Mouse (Mus musculus) stomach, embryonic 15.5 days (tissue): ENCODE measurements around the gene Mrpl12. TPM values are rescaled to one million over a fixed set of nuclear protein-coding genes. Genes with fewer than 3 reads are reported as not detected.
A peak's percentile ranks its signal among the peaks of the same experiment; 100 is the strongest.

Experiments used
- ATAC-seq: fragments of 200-750 bp; cut with Nextera tagmentation; 2 replicates; pipeline ENCODE4 v1.8.0; 2017; ENCODE audit warnings: low read depth, moderate number of reproducible peaks, moderate TSS enrichment; ENCODE audit not compliant: insufficient read depth, low FRiP score
- H3K27ac ChIP-seq: fragments of 300-500 bp; sonication (generic); 2 replicates; pipeline ENCODE4 v1.5.1; 2015; ENCODE audit warnings: mild to moderate bottlenecking, inconsistent platforms
- H3K27me3 ChIP-seq: fragments of 300-500 bp; sonication (generic); replicated peaks from 2 replicates; pipeline ENCODE4 v1.6.1; 2015; ENCODE audit warnings: inconsistent platforms
- H3K36me3 ChIP-seq: fragments of 300-500 bp; sonication (generic); 2 replicates; pipeline ENCODE4 v1.6.1; 2015; ENCODE audit warnings: inconsistent platforms
- H3K4me1 ChIP-seq: fragments of 300-500 bp; sonication (generic); 2 replicates; pipeline ENCODE4 v1.6.1; 2015; ENCODE audit warnings: inconsistent platforms
- H3K4me2 ChIP-seq: fragments of 300-500 bp; sonication (generic); 2 replicates; pipeline ENCODE4 v1.6.1; 2015; ENCODE audit warnings: mild to moderate bottlenecking, inconsistent platforms
- H3K4me3 ChIP-seq: fragments of 300-500 bp; sonication (generic); replicated peaks from 2 replicates; pipeline ENCODE4 v1.5.1; 2015; ENCODE audit warnings: inconsistent platforms
- H3K9ac ChIP-seq: fragments of 300-500 bp; sonication (generic); 2 replicates; pipeline ENCODE4 v1.6.1; 2015; ENCODE audit warnings: inconsistent platforms
- H3K9me3 ChIP-seq: fragments of 300-500 bp; sonication (generic); 2 replicates; pipeline ENCODE4 v1.6.1; 2016; ENCODE audit warnings: inconsistent platforms
- WGBS: fragments of 180-500 bp; shearing (Covaris S2); methylation state at CpG from one replicate; pipeline ENCODE4 v1.1.7; 2015; 5-methylcytosine and 5-hydroxymethylcytosine counted together
- polyA plus RNA-seq: library from polyadenylated mRNA; unstranded; fragments of >200 nt; fragmentation: Nextera tagmentation; extraction: Ambion mirVana; gene quantifications from 2 replicates; pipeline ENCODE4 v1.2.1, GENCODE M21; 2015

The Mrpl12 gene
- polyA plus RNA-seq, result 157 and 168 TPM in 2 replicates

DNA sequence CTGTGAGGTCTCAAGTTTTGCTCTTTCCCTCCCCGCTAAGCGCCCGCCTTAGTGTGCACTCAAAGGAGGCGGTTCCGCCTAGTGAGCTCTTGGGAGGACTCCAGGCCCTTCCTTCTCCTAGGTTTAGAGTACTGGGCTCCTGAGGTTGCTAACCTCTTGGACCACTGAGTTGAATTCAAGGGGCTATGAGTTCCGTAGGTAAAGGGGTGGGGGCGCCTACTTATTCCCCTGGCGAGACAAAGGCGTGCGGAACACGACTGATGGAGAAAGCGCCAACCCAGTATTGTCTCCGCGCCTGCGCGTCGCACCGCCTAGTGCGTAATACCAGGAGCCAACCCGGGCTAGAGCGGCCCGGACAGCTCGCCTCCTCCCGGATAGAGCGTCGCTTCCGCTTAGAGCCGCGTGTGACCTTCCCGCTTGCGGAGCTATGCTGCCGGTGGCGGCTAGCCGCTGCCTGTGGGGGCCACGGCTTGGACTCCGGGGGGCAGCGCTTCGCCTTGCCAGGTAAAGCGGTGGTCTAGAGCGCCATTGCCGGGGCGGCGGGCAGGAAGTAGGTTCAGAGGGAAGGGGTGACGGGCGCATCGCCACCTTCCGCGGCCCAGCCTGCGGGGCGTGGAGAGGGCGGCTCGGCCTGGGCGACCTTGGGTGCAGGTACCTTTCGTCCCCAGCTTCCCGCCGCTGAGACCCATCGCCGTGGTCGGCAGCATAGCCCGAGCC lies at the start of gene Mrpl12:
TSS of gene Mrpl12 (plus strand) at position 349 of the 717 bp plus-strand sequence.
- WGBS, result under 1% methylated on average over 59 of the region's 60 CpGs
- Histone ChIP-seq H3K4me3 (peak within 1 kb of the TSS; percentile 100), H3K4me1 (peaks cover 11% of the 10 kb centered on the region), H3K9ac (peak within 1 kb of the TSS; percentile 97), H3K27me3 (no peaks in the 10 kb centered on the region), H3K36me3 (peaks cover 56% of the 10 kb centered on the region), H3K27ac (peak within 1 kb of the TSS; percentile 84), H3K4me2 (peak within 1 kb of the TSS; percentile 82), H3K9me3 (no peaks in the 10 kb centered on the region)
- peak; percentile 91 for ATAC-seq

DNA sequence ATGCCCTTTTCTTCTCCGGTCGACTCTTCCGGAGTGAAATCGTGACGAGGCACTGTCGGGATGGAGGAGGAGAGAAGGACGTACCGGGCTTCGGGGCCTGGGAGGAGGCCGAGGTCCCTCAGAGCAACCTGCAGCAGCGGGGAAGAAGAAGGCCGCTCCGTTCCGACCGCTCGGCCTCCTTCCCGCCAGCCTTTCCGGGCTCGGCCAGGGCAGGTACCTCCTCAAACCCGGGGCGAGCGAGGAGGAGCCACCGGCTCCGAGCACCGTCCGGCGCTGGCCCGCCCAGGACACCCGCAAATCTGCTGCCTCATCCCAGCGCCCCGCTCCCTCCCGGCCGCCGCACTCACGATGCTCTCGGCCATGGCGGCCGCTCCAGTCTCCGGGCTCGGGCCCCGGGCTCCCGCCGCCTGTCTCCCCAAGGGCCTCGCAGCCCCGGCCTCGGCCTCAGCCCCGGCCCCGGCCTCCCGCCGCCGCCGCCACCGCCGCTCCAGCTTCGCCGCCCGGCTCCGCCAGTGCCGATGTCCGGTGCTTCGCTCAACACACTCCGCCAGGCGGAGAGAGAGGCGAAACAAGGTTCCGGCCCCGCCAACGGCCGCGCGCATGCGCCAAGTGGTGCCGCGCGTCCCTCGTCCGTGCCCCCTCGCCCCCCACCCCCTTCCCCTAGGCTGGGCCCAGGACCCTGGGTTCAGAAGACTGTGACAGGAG lies 47.1 kb upstream of the Mrpl12 start, which contains the start of gene Nploc4:
TSS of gene Nploc4 (minus strand) at position 557 of the 705 bp plus-strand sequence.
- peak within 1 kb of the TSS; percentile 78 for H3K4me2 ChIP-seq
- no peaks in the 10 kb centered on the region for H3K27me3 ChIP-seq
- H3K9me3 ChIP-seq, result no peaks in the 10 kb centered on the region
- under 1% methylated on average over 70 of the region's 77 CpGs for WGBS
- H3K9ac ChIP-seq, result peak within 1 kb of the TSS; percentile 97
- H3K27ac ChIP-seq, result peak within 1 kb of the TSS; percentile 80
- ATAC-seq, result peak; percentile 89
- H3K4me3 ChIP-seq, result peak within 1 kb of the TSS; percentile 99
- peaks cover 14% of the 10 kb centered on the region; the same call in 1 of the 2 replicates for H3K36me3 ChIP-seq
- peaks cover 11% of the 10 kb centered on the region for H3K4me1 ChIP-seq

DNA sequence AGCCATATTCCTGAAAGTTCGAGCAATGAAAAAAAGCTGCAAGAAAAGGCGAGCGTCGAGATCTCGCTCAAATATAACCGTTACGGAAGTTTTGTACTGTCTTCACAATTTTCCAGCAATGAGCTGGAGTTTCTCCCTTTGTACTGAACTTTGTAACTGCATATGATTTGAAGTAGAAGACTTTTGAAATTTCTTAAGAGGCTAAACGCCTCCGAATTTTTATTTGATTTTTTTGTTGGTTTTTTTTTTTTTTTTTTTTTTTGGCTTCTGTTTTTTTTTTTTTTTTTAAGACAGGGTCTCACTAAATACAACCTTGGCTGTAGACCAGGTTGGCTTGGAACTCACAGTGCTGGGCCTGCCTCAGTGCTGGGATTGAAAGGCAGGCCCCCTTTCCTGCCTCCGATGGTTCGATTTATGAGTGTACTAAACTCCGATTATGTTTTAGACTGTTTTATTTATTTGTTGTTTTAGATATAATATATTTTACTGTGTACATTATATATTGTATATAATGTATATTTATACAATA lies 46.5 kb upstream of the Mrpl12 start:
- no peak for ATAC-seq
- WGBS, result 22% methylated on average over 12 of the region's 12 CpGs
- peaks cover 10% of the 10 kb centered on the region; the same call in 1 of the 2 replicates for H3K36me3 ChIP-seq

DNA sequence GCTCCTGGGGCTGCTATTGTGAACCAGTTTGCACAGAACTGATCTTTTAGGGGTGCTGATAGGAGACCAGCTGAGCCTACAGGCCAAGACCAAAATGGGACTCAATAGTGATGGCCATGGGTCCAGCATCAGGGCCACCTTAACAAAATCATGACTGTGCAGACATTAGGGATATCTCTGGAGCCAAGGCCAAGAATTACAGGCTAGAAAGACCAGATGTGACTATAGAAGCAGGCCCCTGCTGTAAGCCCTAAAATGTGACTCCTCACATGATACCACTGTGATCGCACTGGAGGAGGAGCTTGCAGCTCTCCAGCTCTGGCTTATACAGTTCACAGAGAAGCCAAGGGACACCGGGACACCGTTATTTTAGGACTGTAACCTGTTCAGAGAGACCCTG lies 42.1 kb upstream of the Mrpl12 start, which contains the start of gene Tspan10:
TSS of gene Tspan10 (plus strand) at position 301 of the 400 bp plus-strand sequence.
- ATAC-seq, result no peak
- Histone ChIP-seq H3K9ac (no peak within 1 kb of the TSS), H3K27ac (no peak within 1 kb of the TSS), H3K36me3 (no peaks in the 10 kb centered on the region), H3K4me2 (no peak within 1 kb of the TSS), H3K4me1 (no peaks in the 10 kb centered on the region), H3K9me3 (no peaks in the 10 kb centered on the region), H3K27me3 (no peaks in the 10 kb centered on the region), H3K4me3 (no peak within 1 kb of the TSS)
- 93% methylated on average over 3 of the region's 3 CpGs for WGBS

More for the DNA sequence above, 46.5 kb upstream of the Mrpl12 start:
- Histone ChIP-seq H3K4me2 (peak overlapping the region; percentile 78), H3K9ac (peak overlapping the region; percentile 97; the same call in 1 of the 2 replicates), H3K27me3 (no peaks in the 10 kb centered on the region), H3K4me3 (peak overlapping the region; percentile 99), H3K9me3 (no peaks in the 10 kb centered on the region), H3K27ac (peak overlapping the region; percentile 80), H3K4me1 (peaks cover 11% of the 10 kb centered on the region)

DNA sequence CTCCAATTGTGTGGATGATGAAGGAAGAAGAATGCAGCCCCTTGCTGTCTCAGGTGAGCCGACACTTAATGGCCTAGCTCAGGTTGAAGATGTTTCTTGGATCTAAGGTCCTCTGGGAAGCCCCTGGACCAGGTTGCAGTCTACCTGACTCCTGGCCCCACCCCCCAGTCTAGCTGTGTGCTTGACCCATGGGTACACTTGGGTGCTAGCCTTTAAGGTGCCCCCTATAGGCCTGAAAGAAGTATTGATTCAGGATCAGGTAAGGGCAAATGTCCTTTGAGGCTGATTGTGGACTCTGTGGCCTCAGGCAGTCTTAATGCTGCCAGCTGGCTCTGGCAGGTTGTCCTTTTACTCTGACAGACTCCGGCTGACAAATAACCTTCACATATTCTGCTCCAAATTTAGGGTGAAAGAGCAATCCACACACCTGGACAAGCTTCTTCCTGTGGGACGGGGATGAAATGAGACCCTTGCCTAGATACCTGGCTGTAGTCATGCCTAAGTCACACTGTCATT lies 41.6 kb upstream of the Mrpl12 start:
- Histone ChIP-seq H3K36me3 (no peaks in the 10 kb centered on the region), H3K4me1 (no peaks in the 10 kb centered on the region), H3K4me3 (no peak overlapping the region), H3K27me3 (no peaks in the 10 kb centered on the region), H3K9ac (no peak overlapping the region), H3K27ac (no peak overlapping the region), H3K9me3 (no peaks in the 10 kb centered on the region), H3K4me2 (no peak overlapping the region)
- 81% methylated on average over 3 of the region's 3 CpGs for WGBS
- no peak for ATAC-seq

DNA sequence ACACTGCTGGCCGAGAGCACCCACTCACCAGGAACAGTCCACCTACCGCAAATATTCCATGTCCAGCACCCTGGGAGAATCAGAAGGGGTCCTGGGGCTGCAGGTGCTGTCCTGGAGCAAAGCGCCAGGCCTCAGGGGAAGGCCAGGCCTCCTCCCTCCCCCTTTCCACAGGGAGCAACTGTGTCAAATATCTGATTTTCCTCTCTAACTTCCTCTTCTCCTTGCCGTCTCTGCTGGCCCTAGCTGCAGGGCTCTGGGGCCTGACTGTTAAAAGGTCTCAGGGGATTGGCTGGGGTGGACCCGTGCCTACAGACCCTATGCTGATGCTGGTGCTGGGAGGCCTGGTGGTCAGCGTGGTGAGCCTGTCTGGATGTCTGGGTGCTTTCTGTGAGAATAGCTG lies 40.3 kb upstream of the Mrpl12 start:
- ATAC-seq, result no peak
- H3K36me3 ChIP-seq, result no peaks in the 10 kb centered on the region
- H3K27ac ChIP-seq, result no peak overlapping the region
- WGBS, result 63% methylated on average over 6 of the region's 6 CpGs
- H3K9me3 ChIP-seq, result no peaks in the 10 kb centered on the region
- no peak overlapping the region for H3K9ac ChIP-seq
- no peaks in the 10 kb centered on the region for H3K27me3 ChIP-seq
- no peak overlapping the region for H3K4me3 ChIP-seq
- H3K4me1 ChIP-seq, result no peaks in the 10 kb centered on the region
- H3K4me2 ChIP-seq, result no peak overlapping the region

DNA sequence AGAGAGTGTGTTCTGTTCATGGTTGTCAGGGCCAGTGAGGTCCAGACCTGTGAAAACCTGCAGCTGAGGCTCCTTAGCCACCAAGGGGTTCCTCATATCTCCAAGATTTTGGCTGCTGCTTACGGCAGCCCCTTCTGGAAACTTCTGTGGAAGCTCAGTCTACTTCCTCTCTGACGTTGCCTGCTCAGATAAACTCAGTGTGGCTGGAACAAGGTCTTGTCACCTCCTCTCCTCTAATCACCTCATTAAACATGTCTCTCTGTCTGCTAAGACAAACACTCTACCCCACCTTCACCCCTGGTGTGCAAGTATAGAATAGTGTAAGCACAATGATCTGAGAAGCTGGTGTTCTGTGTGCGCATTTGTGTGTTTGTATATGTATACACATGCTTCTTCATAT lies 38.9 kb upstream of the Mrpl12 start:
- no peaks in the 10 kb centered on the region for H3K4me1 ChIP-seq
- ATAC-seq, result no peak
- H3K27ac ChIP-seq, result no peak overlapping the region
- H3K4me2 ChIP-seq, result no peak overlapping the region
- no peak overlapping the region for H3K4me3 ChIP-seq
- no peak overlapping the region for H3K9ac ChIP-seq
- no peaks in the 10 kb centered on the region for H3K36me3 ChIP-seq
- 54% methylated on average over 3 of the region's 3 CpGs for WGBS
- no peaks in the 10 kb centered on the region for H3K9me3 ChIP-seq
- no peaks in the 10 kb centered on the region for H3K27me3 ChIP-seq

DNA sequence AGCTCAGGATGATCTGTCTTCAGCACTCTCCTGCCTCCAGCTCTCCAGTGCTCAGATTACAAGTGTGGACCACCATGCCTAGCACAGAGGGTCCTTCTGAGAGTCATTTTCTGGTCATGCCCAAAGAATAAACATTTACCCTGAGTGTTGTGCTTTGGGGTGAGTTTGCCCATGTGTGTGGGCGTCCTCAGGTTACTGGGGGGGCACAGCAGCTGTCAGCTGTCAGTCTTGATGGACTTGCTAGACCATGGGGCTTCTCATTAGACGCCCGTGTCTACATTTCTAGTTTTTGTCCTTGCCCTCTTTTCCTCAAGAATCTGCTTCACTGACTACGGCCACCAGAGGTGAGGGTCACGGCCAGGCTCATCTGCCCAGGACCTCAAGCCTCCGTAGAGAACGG lies 37.2 kb upstream of the Mrpl12 start:
- Histone ChIP-seq H3K4me2 (no peak overlapping the region), H3K4me1 (no peaks in the 10 kb centered on the region), H3K27me3 (no peaks in the 10 kb centered on the region), H3K4me3 (no peak overlapping the region), H3K36me3 (no peaks in the 10 kb centered on the region), H3K9ac (no peak overlapping the region), H3K27ac (no peak overlapping the region), H3K9me3 (no peaks in the 10 kb centered on the region)
- no peak for ATAC-seq
- 75% methylated on average over 7 of the region's 7 CpGs for WGBS

DNA sequence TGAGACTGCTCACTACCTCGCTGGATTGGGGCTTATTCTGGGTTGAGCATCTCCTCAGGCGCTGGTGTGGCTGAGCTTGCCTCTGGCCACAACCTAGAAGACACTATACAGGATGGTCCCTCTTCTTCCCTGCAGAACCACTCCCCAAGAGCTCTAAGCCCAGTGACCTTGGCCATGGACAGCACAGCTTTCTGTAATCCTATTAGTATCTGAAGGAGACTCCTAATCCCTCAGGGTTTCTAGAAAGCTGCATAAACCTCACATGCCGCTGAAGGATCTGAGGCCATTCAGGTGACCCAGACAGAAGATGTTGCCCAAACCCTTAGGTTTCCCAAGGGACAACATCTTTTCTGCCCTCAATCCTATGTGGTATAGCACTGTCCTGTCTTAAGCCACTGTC lies 32.2 kb upstream of the Mrpl12 start:
- WGBS, result 66% methylated on average over 3 of the region's 3 CpGs
- ATAC-seq, result no peak
- no peak overlapping the region for H3K4me2 ChIP-seq

DNA sequence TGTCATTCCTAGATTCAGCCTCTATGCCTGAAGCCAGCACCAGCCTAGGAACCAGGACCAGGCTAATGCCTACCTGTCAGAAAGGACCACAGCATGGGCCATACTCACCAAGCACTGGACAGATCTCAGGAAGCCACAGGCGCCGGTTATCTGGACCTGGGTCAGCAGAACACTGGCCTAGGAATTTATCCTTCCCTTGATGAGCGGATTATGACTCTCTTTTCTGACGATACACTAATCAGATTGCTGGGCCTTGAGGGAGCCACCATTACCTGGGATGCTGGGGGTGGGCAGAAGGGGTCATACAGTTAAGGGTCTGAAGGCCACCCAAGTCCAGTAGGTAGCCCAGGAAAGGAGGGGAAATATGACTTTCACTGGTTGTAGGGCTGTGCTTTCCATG lies 31.1 kb upstream of the Mrpl12 start, which contains the start of gene Pde6g:
TSS of gene Pde6g (minus strand) at position 195 of the 400 bp plus-strand sequence.
- Histone ChIP-seq H3K36me3 (0 out of 2 replicates have a peak, but pooled peaks cover 3% of the 10 kb centered on the region), H3K9me3 (no peaks in the 10 kb centered on the region), H3K4me3 (no peak within 1 kb of the TSS), H3K4me1 (peaks cover 4% of the 10 kb centered on the region; the same call in 1 of the 2 replicates), H3K4me2 (no peak within 1 kb of the TSS), H3K27ac (no peak within 1 kb of the TSS), H3K9ac (no peak within 1 kb of the TSS), H3K27me3 (no peaks in the 10 kb centered on the region)
- WGBS, result 85% methylated on average over 4 of the region's 4 CpGs
- no peak for ATAC-seq

More for the DNA sequence above, 32.2 kb upstream of the Mrpl12 start:
- Histone ChIP-seq H3K36me3 (0 out of 2 replicates have a peak, but pooled peaks cover 3% of the 10 kb centered on the region), H3K4me1 (peaks cover 4% of the 10 kb centered on the region; the same call in 1 of the 2 replicates), H3K9me3 (no peaks in the 10 kb centered on the region), H3K27ac (no peak overlapping the region), H3K9ac (no peak overlapping the region), H3K27me3 (no peaks in the 10 kb centered on the region), H3K4me3 (no peak overlapping the region)

DNA sequence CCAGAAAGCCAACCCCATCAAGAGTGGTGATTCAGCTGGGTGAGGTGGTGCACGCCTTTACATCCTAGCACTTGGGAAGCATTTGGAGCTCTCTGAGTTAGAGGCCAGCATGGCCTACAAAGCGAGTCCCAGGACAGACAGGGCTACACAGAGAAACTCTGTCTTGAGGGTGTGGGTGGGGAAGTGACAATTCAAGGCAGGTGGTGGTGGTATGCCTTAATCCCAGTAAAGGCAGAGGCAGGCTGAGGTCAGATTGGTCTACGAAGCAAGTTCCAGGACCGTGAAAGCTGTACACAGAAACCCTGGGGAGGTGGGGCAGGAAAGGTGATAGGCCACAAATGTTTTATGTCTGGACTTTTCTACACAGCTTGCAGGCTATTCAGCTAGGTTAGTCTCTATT lies 29.4 kb upstream of the Mrpl12 start:
- Histone ChIP-seq H3K4me2 (no peak overlapping the region), H3K9me3 (no peaks in the 10 kb centered on the region), H3K36me3 (peaks cover 5% of the 10 kb centered on the region; the same call in 1 of the 2 replicates), H3K4me3 (no peak overlapping the region), H3K27me3 (no peaks in the 10 kb centered on the region), H3K4me1 (peaks cover 15% of the 10 kb centered on the region), H3K9ac (no peak overlapping the region), H3K27ac (no peak overlapping the region)
- no peak for ATAC-seq
- 94% methylated on average over 4 of the region's 4 CpGs for WGBS
